Mouse (Mus musculus) left cerebral cortex, adult 8-10 months (tissue): ENCODE data around the gene Zfp536. TPM values are rescaled to one million over a fixed set of nuclear protein-coding genes. Genes with fewer than 3 reads are reported as not detected.
A peak's percentile ranks its signal among the peaks of the same experiment; 100 is the strongest.

Experiments
- DNase-seq, 2 experiments: peaks; one replicate each; pipeline ENCODE4 v3.0.0; 2022; ENCODE audit warnings: low spot score in 2 of 2
- total RNA-seq, 4 experiments: library from RNA; stranded (reverse); gene quantifications; 2 replicates each; pipeline ENCODE4 v1.2.4; 2022

Zfp536 gene
- total RNA-seq, 4 experiments from 2014 or later: 39.6 to 46.8 (median 42.0) TPM

- no peak for DNase-seq
These were observed 83.7 kb downstream of the Zfp536 start for GRCm38 (mm10) chr7:37689561-37690305.

GRCm38 (mm10) chr7:37689107-37689511 is 84.3 kb downstream of the Zfp536 start:
- no peak for DNase-seq

GRCm38 (mm10) chr7:37686366-37686765 is 87.1 kb downstream of the Zfp536 start:
- DNase-seq: no peak

- DNase-seq: no peak
These were observed 88.2 kb downstream of the Zfp536 start for GRCm38 (mm10) chr7:37685247-37685646.

GRCm38 (mm10) chr7:37681335-37681734 is 92.1 kb downstream of the Zfp536 start:
- DNase-seq: no peak

- no peak for DNase-seq
These were observed 109.6 kb downstream of the Zfp536 start for GRCm38 (mm10) chr7:37663676-37664365.

GRCm38 (mm10) chr7:37648671-37649070 is 124.8 kb downstream of the Zfp536 start:
- no peak for DNase-seq

- no peak for DNase-seq
These were observed 125.4 kb downstream of the Zfp536 start for GRCm38 (mm10) chr7:37647917-37648615.

GRCm38 (mm10) chr7:37639740-37640397 is 133.6 kb downstream of the Zfp536 start:
- no peak for DNase-seq

- DNase-seq: no peak
These were observed 138.6 kb downstream of the Zfp536 start for GRCm38 (mm10) chr7:37634812-37635211.

GRCm38 (mm10) chr7:37630410-37630809 is 143.0 kb downstream of the Zfp536 start:
- no peak for DNase-seq

- DNase-seq: no peak
These were observed 145.4 kb downstream of the Zfp536 start for GRCm38 (mm10) chr7:37627897-37628510.

- DNase-seq: no peak
These were observed 147.7 kb downstream of the Zfp536 start for GRCm38 (mm10) chr7:37625758-37626157.

GRCm38 (mm10) chr7:37624759-37625340 is 148.6 kb downstream of the Zfp536 start:
- no peak for DNase-seq

- peak; percentile 50 to 54 for DNase-seq
These were observed 149.3 kb downstream of the Zfp536 start for GRCm38 (mm10) chr7:37623903-37624758.

- no peak for DNase-seq
These were observed 154.2 kb downstream of the Zfp536 start for GRCm38 (mm10) chr7:37619254-37619653.

- no peak for DNase-seq
These were observed 155.6 kb downstream of the Zfp536 start for GRCm38 (mm10) chr7:37617880-37618279.

GRCm38 (mm10) chr7:37615932-37616331 is 157.5 kb downstream of the Zfp536 start:
- no peak for DNase-seq

GRCm38 (mm10) chr7:37614381-37614780 is 159.1 kb downstream of the Zfp536 start:
- no peak for DNase-seq

GRCm38 (mm10) chr7:37608556-37608955 is 164.9 kb downstream of the Zfp536 start:
- no peak for DNase-seq
